Mouse (Mus musculus) erythroblast, embryonic 14.5 days (primary cell): ENCODE measurements around the gene Fmnl1.

ENCODE experiments used
- GATA1 ChIP-seq: IDR thresholded peaks from 2 replicates; pipeline ENCODE4 v1.6.1; 2012; ENCODE audit warnings: low read length, inconsistent platforms, mixed read lengths
- TAL1 ChIP-seq: IDR thresholded peaks from 3 replicates; pipeline ENCODE4 v1.6.1; 2012; ENCODE audit warnings: low read length, inconsistent platforms, mixed read lengths

DNA sequence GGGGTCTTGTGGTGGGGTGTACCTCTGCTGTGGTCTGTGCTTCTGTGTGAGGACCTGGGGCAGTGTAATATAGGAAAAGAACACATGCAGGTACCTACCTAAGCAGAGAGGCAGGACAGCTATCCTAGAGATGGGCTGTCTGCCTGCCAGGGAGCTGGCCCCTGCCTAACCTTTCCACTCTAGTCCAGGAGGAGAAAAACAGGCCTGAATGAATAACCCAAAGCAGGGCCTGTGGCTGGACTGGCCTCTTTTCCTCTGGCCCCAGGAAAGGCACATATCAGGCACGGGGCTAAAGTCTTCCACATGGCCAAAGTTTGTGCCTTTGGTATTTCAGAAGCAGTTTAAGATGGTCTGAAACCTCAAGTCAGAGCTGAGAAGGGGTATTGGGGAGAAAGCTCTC lies 9.5 kb downstream of the Fmnl1 start:
- TF ChIP-seq GATA1 (no peak), TAL1 (no peak)
